Mouse (Mus musculus) stomach, embryonic 15.5 days (tissue): Measurements from ENCODE around the gene Foxp1. TPM values are rescaled to one million over a fixed set of nuclear protein-coding genes. Genes with fewer than 3 reads are reported as not detected.

Experiments used
- ATAC-seq: fragments of 200-750 bp; cut with Nextera tagmentation; 2 replicates; pipeline ENCODE4 v1.8.0; 2017; ENCODE audit warnings: low read depth, moderate number of reproducible peaks, moderate TSS enrichment; ENCODE audit not compliant: insufficient read depth, low FRiP score
- H3K27ac ChIP-seq: fragments of 300-500 bp; sonication (generic); 2 replicates; pipeline ENCODE4 v1.5.1; 2015; ENCODE audit warnings: mild to moderate bottlenecking, inconsistent platforms
- H3K27me3 ChIP-seq: fragments of 300-500 bp; sonication (generic); replicated peaks from 2 replicates; pipeline ENCODE4 v1.6.1; 2015; ENCODE audit warnings: inconsistent platforms
- H3K36me3 ChIP-seq: fragments of 300-500 bp; sonication (generic); 2 replicates; pipeline ENCODE4 v1.6.1; 2015; ENCODE audit warnings: inconsistent platforms
- H3K4me1 ChIP-seq: fragments of 300-500 bp; sonication (generic); 2 replicates; pipeline ENCODE4 v1.6.1; 2015; ENCODE audit warnings: inconsistent platforms
- H3K4me2 ChIP-seq: fragments of 300-500 bp; sonication (generic); 2 replicates; pipeline ENCODE4 v1.6.1; 2015; ENCODE audit warnings: mild to moderate bottlenecking, inconsistent platforms
- H3K4me3 ChIP-seq: fragments of 300-500 bp; sonication (generic); replicated peaks from 2 replicates; pipeline ENCODE4 v1.5.1; 2015; ENCODE audit warnings: inconsistent platforms
- H3K9ac ChIP-seq: fragments of 300-500 bp; sonication (generic); 2 replicates; pipeline ENCODE4 v1.6.1; 2015; ENCODE audit warnings: inconsistent platforms
- H3K9me3 ChIP-seq: fragments of 300-500 bp; sonication (generic); 2 replicates; pipeline ENCODE4 v1.6.1; 2016; ENCODE audit warnings: inconsistent platforms
- WGBS: fragments of 180-500 bp; shearing (Covaris S2); methylation state at CpG from one replicate; pipeline ENCODE4 v1.1.7; 2015; 5-methylcytosine and 5-hydroxymethylcytosine counted together
- polyA plus RNA-seq: library from polyadenylated mRNA; unstranded; fragments of >200 nt; fragmentation: Nextera tagmentation; extraction: Ambion mirVana; gene quantifications from 2 replicates; pipeline ENCODE4 v1.2.1, GENCODE M21; 2015

The Foxp1 gene
- polyA plus RNA-seq, 1 experiment from 2014 or later, result 105 TPM

DNA sequence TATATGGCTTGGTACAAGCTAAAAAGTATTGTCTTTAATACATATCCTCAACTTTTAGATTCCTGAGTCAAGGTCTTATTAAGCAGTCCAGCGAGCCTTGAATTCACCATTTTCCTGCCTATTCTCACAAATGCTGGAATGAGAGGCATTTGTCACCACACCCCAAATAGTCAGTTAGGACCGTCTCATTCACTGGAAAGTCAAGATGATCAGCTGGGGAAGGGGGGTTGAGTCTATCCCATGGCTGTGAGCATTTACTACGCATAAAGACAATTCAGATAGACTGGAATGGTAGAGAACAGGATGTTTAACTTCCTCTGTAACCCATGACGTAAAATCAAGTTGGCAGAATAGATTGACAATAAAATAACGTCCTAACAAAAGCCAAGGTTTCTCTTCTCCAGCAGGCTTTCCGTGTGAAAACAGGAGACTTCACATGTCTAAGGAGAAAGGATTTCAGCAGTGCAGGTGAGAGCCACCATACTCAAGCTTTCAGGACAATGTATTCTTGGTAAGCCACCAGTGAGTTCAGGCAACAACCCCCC lies 351.2 kb downstream of the Foxp1 start:
- peak overlapping the region; percentile 76 for H3K27ac ChIP-seq
- no peaks in the 10 kb centered on the region for H3K9me3 ChIP-seq
- H3K4me2 ChIP-seq, result peak overlapping the region; percentile 33
- H3K9ac ChIP-seq, result no peak overlapping the region
- no peaks in the 10 kb centered on the region for H3K27me3 ChIP-seq
- 0 out of 2 replicates have a peak overlapping the region, but pooled peaks have one; percentile 23 for H3K4me3 ChIP-seq
- H3K36me3 ChIP-seq, result no peaks in the 10 kb centered on the region
- ATAC-seq, result no peak
- peaks cover 15% of the 10 kb centered on the region for H3K4me1 ChIP-seq
- WGBS, result 56% methylated on average over 6 of the region's 6 CpGs

DNA sequence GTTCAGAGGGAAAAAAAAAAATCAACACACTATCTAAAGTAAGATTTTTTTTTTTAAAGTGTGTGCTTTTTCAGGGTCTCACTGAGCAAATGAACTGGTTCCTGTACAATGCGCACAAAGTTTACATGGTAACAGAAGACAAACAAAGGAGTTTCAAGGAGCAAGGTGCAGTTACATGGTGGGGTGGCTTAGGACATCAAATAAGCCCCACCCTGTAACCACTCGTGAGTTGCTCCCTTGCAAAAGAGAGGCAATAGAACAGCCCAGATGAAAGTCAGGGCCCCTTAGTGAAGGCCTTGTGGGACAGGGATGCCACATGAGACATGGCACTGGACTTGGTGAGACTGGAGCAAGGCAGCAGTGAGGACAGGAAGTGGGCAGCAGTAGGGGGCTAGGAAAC lies 353.8 kb downstream of the Foxp1 start:
- H3K4me2 ChIP-seq, result no peak overlapping the region
- no peaks in the 10 kb centered on the region for H3K9me3 ChIP-seq
- no peak overlapping the region for H3K4me3 ChIP-seq
- no peak overlapping the region for H3K9ac ChIP-seq
- no peaks in the 10 kb centered on the region for H3K27me3 ChIP-seq
- H3K27ac ChIP-seq, result peak overlapping the region; percentile 77
- H3K4me1 ChIP-seq, result peaks cover 10% of the 10 kb centered on the region; the same call in 1 of the 2 replicates
- no peaks in the 10 kb centered on the region for H3K36me3 ChIP-seq
- 0 out of 2 replicates have a peak, but pooled peaks have one; percentile 57 for ATAC-seq
- 63% methylated on average over 2 of the region's 2 CpGs for WGBS

DNA sequence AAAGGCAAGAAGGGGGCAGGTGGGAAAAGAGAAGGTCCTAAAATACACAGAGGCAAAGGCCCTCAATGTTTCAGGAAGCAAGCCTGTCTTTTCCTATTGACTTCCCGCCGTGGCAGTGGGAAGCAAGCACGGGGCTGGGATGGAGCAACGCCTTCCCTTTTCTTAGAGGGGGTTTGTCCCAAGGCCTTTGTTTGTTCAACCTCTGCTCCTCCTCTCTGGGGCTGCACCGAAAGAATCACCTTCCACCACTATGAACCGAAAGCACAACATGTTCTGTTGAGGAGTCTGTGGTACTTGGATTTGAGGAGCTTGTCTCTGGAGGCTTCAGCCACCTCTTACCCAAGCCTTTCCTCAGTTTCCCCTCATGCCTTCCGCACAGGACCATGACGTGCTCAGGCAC lies 355.5 kb downstream of the Foxp1 start:
- Histone ChIP-seq H3K9me3 (no peaks in the 10 kb centered on the region), H3K36me3 (no peaks in the 10 kb centered on the region), H3K4me3 (no peak overlapping the region), H3K27ac (peak overlapping the region; percentile 13; the same call in 1 of the 2 replicates), H3K4me1 (peaks cover 11% of the 10 kb centered on the region; the same call in 1 of the 2 replicates), H3K9ac (no peak overlapping the region), H3K4me2 (0 out of 2 replicates have a peak overlapping the region, but pooled peaks have one; percentile 2), H3K27me3 (no peaks in the 10 kb centered on the region)
- no peak for ATAC-seq
- WGBS, result 55% methylated on average over 8 of the region's 8 CpGs

DNA sequence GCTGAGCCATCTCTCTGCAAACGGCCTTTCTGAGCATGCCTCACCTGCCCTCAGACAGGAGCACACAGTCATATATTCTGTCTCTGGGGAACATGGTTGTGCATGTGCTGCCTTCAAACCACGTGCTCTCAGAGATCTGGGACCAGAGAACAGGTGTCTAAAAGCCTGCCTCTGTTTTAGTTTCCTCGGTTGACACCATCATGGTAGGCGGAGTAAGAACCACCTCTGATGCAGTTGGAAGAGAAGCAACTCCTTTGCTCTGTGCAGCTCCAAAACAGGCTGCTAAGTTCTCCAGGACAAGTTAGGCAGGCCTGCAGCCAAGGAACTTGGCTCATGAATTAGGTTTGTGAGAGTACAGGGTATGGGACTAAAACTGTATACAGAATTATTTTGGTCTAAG lies 356.4 kb downstream of the Foxp1 start:
- peaks cover 6% of the 10 kb centered on the region; the same call in 1 of the 2 replicates for H3K4me1 ChIP-seq
- no peaks in the 10 kb centered on the region for H3K36me3 ChIP-seq
- no peak overlapping the region for H3K4me2 ChIP-seq
- WGBS, result 81% methylated on average over 4 of the region's 4 CpGs
- H3K9ac ChIP-seq, result no peak overlapping the region
- no peaks in the 10 kb centered on the region for H3K27me3 ChIP-seq
- no peak overlapping the region for H3K4me3 ChIP-seq
- H3K9me3 ChIP-seq, result no peaks in the 10 kb centered on the region
- no peak for ATAC-seq
- no peak overlapping the region for H3K27ac ChIP-seq

GRCm38 (mm10) chr6:99164760-99165159 lies 357.8 kb downstream of the Foxp1 start:
- Histone ChIP-seq H3K27me3 (no peaks in the 10 kb centered on the region), H3K4me2 (no peak overlapping the region), H3K27ac (no peak overlapping the region), H3K4me1 (peaks cover 9% of the 10 kb centered on the region; the same call in 1 of the 2 replicates), H3K36me3 (no peaks in the 10 kb centered on the region), H3K9ac (no peak overlapping the region), H3K9me3 (no peaks in the 10 kb centered on the region), H3K4me3 (no peak overlapping the region)
- WGBS, result 69% methylated on average over 6 of the region's 6 CpGs
- ATAC-seq, result no peak

DNA sequence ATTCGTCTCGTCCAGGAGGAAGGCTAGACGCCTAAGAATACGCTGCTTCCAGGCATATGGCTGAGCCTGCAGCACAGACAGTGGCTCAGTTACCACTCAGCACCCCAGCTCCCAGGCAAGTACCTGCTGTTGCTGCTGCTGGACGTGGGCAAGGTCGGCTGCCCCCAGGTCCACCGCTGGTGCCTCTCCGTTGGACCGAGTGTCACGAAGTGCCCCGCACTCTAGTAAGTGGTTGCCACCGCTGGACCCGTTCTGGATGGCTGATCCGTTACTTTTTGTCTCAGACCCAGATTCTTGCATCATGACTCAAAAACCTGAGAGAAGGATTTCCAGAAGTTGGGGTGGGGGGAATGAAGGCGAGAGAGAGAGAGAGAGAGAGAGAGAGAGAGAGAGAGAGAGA lies 359.8 kb downstream of the Foxp1 start:
- H3K9ac ChIP-seq, result no peak overlapping the region
- no peaks in the 10 kb centered on the region for H3K27me3 ChIP-seq
- H3K9me3 ChIP-seq, result no peaks in the 10 kb centered on the region
- 90% methylated on average over 15 of the region's 15 CpGs for WGBS
- ATAC-seq, result no peak
- 0 out of 2 replicates have a peak, but pooled peaks cover 6% of the 10 kb centered on the region for H3K4me1 ChIP-seq
- no peak overlapping the region for H3K4me3 ChIP-seq
- no peaks in the 10 kb centered on the region for H3K36me3 ChIP-seq
- H3K27ac ChIP-seq, result no peak overlapping the region
- no peak overlapping the region for H3K4me2 ChIP-seq

DNA sequence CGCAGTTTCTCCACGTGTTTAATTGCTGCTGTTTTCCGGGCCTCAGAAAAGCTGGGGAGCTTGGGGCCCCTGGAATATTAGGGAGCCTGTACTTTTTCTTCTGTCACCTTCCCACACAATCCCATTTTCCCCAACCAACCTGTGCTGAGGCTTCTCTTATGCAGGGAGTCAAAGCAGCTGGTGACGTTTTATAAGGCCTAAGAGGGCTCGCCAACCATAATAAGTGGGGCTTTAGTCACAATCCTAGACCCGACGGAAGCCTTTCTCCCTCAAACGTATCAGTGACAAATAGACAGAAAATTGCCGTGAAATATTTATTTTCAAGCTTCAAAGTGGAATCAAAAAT lies 362.2 kb downstream of the Foxp1 start:
- no peak overlapping the region for H3K4me3 ChIP-seq
- no peak for ATAC-seq
- H3K4me1 ChIP-seq, result 0 out of 2 replicates have a peak, but pooled peaks cover 6% of the 10 kb centered on the region
- no peaks in the 10 kb centered on the region for H3K9me3 ChIP-seq
- H3K36me3 ChIP-seq, result no peaks in the 10 kb centered on the region
- no peak overlapping the region for H3K9ac ChIP-seq
- no peaks in the 10 kb centered on the region for H3K27me3 ChIP-seq
- H3K27ac ChIP-seq, result peak overlapping the region; percentile 78
- 44% methylated on average over 9 of the region's 9 CpGs for WGBS
- peak overlapping the region; percentile 34 for H3K4me2 ChIP-seq

GRCm38 (mm10) chr6:99159452-99160347 lies 362.8 kb downstream of the Foxp1 start:
- Histone ChIP-seq H3K4me2 (peak overlapping the region; percentile 34), H3K4me3 (no peak overlapping the region), H3K9me3 (no peaks in the 10 kb centered on the region), H3K36me3 (no peaks in the 10 kb centered on the region), H3K4me1 (0 out of 2 replicates have a peak, but pooled peaks cover 6% of the 10 kb centered on the region), H3K27ac (peak overlapping the region; percentile 78), H3K27me3 (no peaks in the 10 kb centered on the region), H3K9ac (no peak overlapping the region)
- peak; percentile 31; the same call in 1 of the 2 replicates for ATAC-seq
- 39% methylated on average over 23 of the region's 23 CpGs for WGBS

- 69% methylated on average over 4 of the region's 4 CpGs for WGBS
Measured at GRCm38 (mm10) chr6:99153682-99154081, 368.8 kb downstream of the Foxp1 start.

GRCm38 (mm10) chr6:99146400-99146905 lies 376.1 kb downstream of the Foxp1 start:
- no peak for ATAC-seq
- 66% methylated on average over 7 of the region's 7 CpGs for WGBS
- Histone ChIP-seq H3K9ac (no peak overlapping the region), H3K4me1 (no peaks in the 10 kb centered on the region), H3K4me2 (no peak overlapping the region), H3K36me3 (no peaks in the 10 kb centered on the region), H3K9me3 (no peaks in the 10 kb centered on the region), H3K27ac (no peak overlapping the region), H3K4me3 (no peak overlapping the region), H3K27me3 (no peaks in the 10 kb centered on the region)

More at GRCm38 (mm10) chr6:99153682-99154081, 368.8 kb downstream of the Foxp1 start:
- Histone ChIP-seq H3K9me3 (no peaks in the 10 kb centered on the region), H3K9ac (no peak overlapping the region), H3K4me3 (no peak overlapping the region), H3K27ac (no peak overlapping the region), H3K4me1 (no peaks in the 10 kb centered on the region), H3K27me3 (no peaks in the 10 kb centered on the region), H3K4me2 (no peak overlapping the region), H3K36me3 (no peaks in the 10 kb centered on the region)
- ATAC-seq, result no peak

DNA sequence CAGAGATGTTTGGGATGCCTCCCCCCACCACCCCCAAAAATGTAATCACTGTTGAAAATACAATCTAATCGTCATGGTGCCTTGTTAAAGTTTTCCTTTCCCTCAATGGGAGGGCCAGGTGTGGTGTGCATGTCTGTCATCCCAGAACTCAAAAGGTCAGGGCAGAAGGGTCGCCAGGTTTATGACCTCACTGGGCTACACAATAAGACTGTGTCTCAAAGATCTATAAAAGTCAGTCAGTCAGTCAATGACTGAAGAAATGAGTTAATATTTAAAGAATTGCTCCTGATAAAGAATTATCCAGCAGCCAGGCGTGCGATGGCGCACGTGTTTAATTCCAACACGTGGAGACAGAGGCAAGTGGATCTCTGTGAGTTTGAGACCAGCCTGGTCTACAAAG lies 377.5 kb downstream of the Foxp1 start:
- no peaks in the 10 kb centered on the region for H3K36me3 ChIP-seq
- 72% methylated on average over 7 of the region's 7 CpGs for WGBS

GRCm38 (mm10) chr6:99143756-99144036 lies 378.8 kb downstream of the Foxp1 start:
- no peaks in the 10 kb centered on the region for H3K4me1 ChIP-seq
- 48% methylated on average over 4 of the region's 4 CpGs for WGBS
- ATAC-seq, result no peak
- no peak overlapping the region for H3K9ac ChIP-seq
- H3K9me3 ChIP-seq, result no peaks in the 10 kb centered on the region
- H3K4me3 ChIP-seq, result no peak overlapping the region
- no peaks in the 10 kb centered on the region for H3K36me3 ChIP-seq
- H3K27me3 ChIP-seq, result no peaks in the 10 kb centered on the region
- H3K4me2 ChIP-seq, result no peak overlapping the region
- H3K27ac ChIP-seq, result no peak overlapping the region

More for the DNA sequence above, 377.5 kb downstream of the Foxp1 start:
- Histone ChIP-seq H3K4me2 (no peak overlapping the region), H3K4me1 (no peaks in the 10 kb centered on the region), H3K27ac (no peak overlapping the region), H3K27me3 (no peaks in the 10 kb centered on the region), H3K9me3 (no peaks in the 10 kb centered on the region), H3K9ac (no peak overlapping the region), H3K4me3 (no peak overlapping the region)
- ATAC-seq, result peak; percentile 56; the same call in 1 of the 2 replicates
